Mouse (Mus musculus): ENCODE results near the gene Plgrkt. TPM values are rescaled to one million over a fixed set of nuclear protein-coding genes. Genes with fewer than 3 reads are reported as not detected.

Gene Plgrkt
- polyA plus RNA-seq, 1 experiment from 2014 or later, result 28.9 TPM

GRCm38 (mm10) chr19:29323416-29324049 is 43.7 kb downstream of the Plgrkt start:
- H3K4me3 ChIP-seq (replicated peaks), result no peak overlapping the region
- H3K27me3 ChIP-seq, result peaks cover 10% of the 10 kb centered on the region
- no peak overlapping the region for H3K9ac ChIP-seq
- H3K27ac ChIP-seq (replicated peaks), result no peak overlapping the region
- no peak overlapping the region for H3K4me2 ChIP-seq
- H3K36me3 ChIP-seq (replicated peaks), result no peaks in the 10 kb centered on the region
- ATAC-seq (ENCODE audit: insufficient read depth), result no peak
- 58% methylated on average over 8 of the region's 8 CpGs for WGBS (ENCODE audit: insufficient replicate concordance)
- peaks cover 17% of the 10 kb centered on the region for H3K4me1 ChIP-seq (replicated peaks)
- no peaks in the 10 kb centered on the region for H3K9me3 ChIP-seq (replicated peaks)

- ATAC-seq (ENCODE audit: insufficient read depth), result no peak
- H3K36me3 ChIP-seq (replicated peaks), result peaks cover 61% of the 10 kb centered on the region
- no peaks in the 10 kb centered on the region for H3K27me3 ChIP-seq
- H3K4me1 ChIP-seq (replicated peaks), result no peaks in the 10 kb centered on the region
- no peaks in the 10 kb centered on the region for H3K9me3 ChIP-seq (replicated peaks)
- no peak overlapping the region for H3K4me3 ChIP-seq (replicated peaks)
- no peak overlapping the region for H3K27ac ChIP-seq (replicated peaks)
- no peak overlapping the region for H3K4me2 ChIP-seq
- no peak overlapping the region for H3K9ac ChIP-seq
- WGBS (ENCODE audit: insufficient replicate concordance), result 88% methylated on average over 7 of the region's 7 CpGs
Measured at GRCm38 (mm10) chr19:29312661-29313060, 54.5 kb downstream of the Plgrkt start.

GRCm38 (mm10) chr19:29311791-29312190 is 55.4 kb downstream of the Plgrkt start:
- no peak for ATAC-seq (ENCODE audit: insufficient read depth)
- Histone ChIP-seq H3K4me2 (no peak overlapping the region), H3K27me3 (no peaks in the 10 kb centered on the region), H3K9ac (no peak overlapping the region), H3K4me1 (replicated peaks) (no peaks in the 10 kb centered on the region), H3K27ac (replicated peaks) (no peak overlapping the region), H3K36me3 (replicated peaks) (peaks cover 67% of the 10 kb centered on the region), H3K9me3 (replicated peaks) (no peaks in the 10 kb centered on the region), H3K4me3 (replicated peaks) (no peak overlapping the region)
- WGBS (ENCODE audit: insufficient replicate concordance), result 91% methylated on average over 8 of the region's 8 CpGs

- no peak overlapping the region for H3K27ac ChIP-seq (replicated peaks)
- H3K9ac ChIP-seq, result no peak overlapping the region
- no peak overlapping the region for H3K4me2 ChIP-seq
- H3K4me3 ChIP-seq (replicated peaks), result no peak overlapping the region
- ATAC-seq (ENCODE audit: insufficient read depth), result no peak
- no peaks in the 10 kb centered on the region for H3K27me3 ChIP-seq
- H3K9me3 ChIP-seq (replicated peaks), result no peaks in the 10 kb centered on the region
- peaks cover 77% of the 10 kb centered on the region for H3K36me3 ChIP-seq (replicated peaks)
- no peaks in the 10 kb centered on the region for H3K4me1 ChIP-seq (replicated peaks)
Measured at GRCm38 (mm10) chr19:29308832-29309231, 58.4 kb downstream of the Plgrkt start.

- H3K4me3 ChIP-seq (replicated peaks), result no peak overlapping the region
- H3K36me3 ChIP-seq (replicated peaks), result peaks cover 79% of the 10 kb centered on the region
- no peaks in the 10 kb centered on the region for H3K27me3 ChIP-seq
- no peak for ATAC-seq (ENCODE audit: insufficient read depth)
- H3K9me3 ChIP-seq (replicated peaks), result no peaks in the 10 kb centered on the region
- no peak overlapping the region for H3K27ac ChIP-seq (replicated peaks)
- H3K9ac ChIP-seq, result no peak overlapping the region
- no peak overlapping the region for H3K4me2 ChIP-seq
- WGBS (ENCODE audit: insufficient replicate concordance), result 92% methylated on average over 2 of the region's 2 CpGs
- H3K4me1 ChIP-seq (replicated peaks), result no peaks in the 10 kb centered on the region
Measured at GRCm38 (mm10) chr19:29302119-29302518, 65.1 kb downstream of the Plgrkt start.

GRCm38 (mm10) chr19:29300919-29301318 is 66.3 kb downstream of the Plgrkt start:
- H3K27ac ChIP-seq (replicated peaks), result no peak overlapping the region
- ATAC-seq (ENCODE audit: insufficient read depth), result no peak
- no peak overlapping the region for H3K4me3 ChIP-seq (replicated peaks)
- H3K4me1 ChIP-seq (replicated peaks), result no peaks in the 10 kb centered on the region
- no peak overlapping the region for H3K4me2 ChIP-seq
- peaks cover 82% of the 10 kb centered on the region for H3K36me3 ChIP-seq (replicated peaks)
- WGBS (ENCODE audit: insufficient replicate concordance), result 91% methylated on average over 13 of the region's 13 CpGs
- H3K9ac ChIP-seq, result no peak overlapping the region
- H3K9me3 ChIP-seq (replicated peaks), result no peaks in the 10 kb centered on the region
- H3K27me3 ChIP-seq, result no peaks in the 10 kb centered on the region

Other genes with a start within 250 kb of the Plgrkt start
- 11.4 and 11.8 TPM in 2 replicates for gene Jak2, start 115.6 kb downstream of the Plgrkt start, polyA plus RNA-seq (2015; fragmentation: Nextera tagmentation; extraction: Ambion mirVana)
- gene Insl6, start 42.0 kb downstream of the Plgrkt start, polyA plus RNA-seq (2015; fragmentation: Nextera tagmentation; extraction: Ambion mirVana), result 0.46 and 0.76 TPM in 2 replicates
- gene Rln1, start 32.7 kb downstream of the Plgrkt start, polyA plus RNA-seq (2015; fragmentation: Nextera tagmentation; extraction: Ambion mirVana), result not detected in 2 replicates
- 0.76 and 1.1 TPM in 2 replicates for gene Cd274, start 65 bp upstream of the Plgrkt start, polyA plus RNA-seq (2015; fragmentation: Nextera tagmentation; extraction: Ambion mirVana)
- gene Pdcd1lg2, start 43.5 kb upstream of the Plgrkt start, polyA plus RNA-seq (2015; fragmentation: Nextera tagmentation; extraction: Ambion mirVana), result not detected in 2 replicates
- 2.7 TPM in 2 replicates for gene Ric1, start 154.9 kb upstream of the Plgrkt start, polyA plus RNA-seq (2015; fragmentation: Nextera tagmentation; extraction: Ambion mirVana)

Data from liver, embryonic 15.5 days (tissue).